8 mouse cellular contexts compared by ENCODE assay signal in the genomic region with DNA sequence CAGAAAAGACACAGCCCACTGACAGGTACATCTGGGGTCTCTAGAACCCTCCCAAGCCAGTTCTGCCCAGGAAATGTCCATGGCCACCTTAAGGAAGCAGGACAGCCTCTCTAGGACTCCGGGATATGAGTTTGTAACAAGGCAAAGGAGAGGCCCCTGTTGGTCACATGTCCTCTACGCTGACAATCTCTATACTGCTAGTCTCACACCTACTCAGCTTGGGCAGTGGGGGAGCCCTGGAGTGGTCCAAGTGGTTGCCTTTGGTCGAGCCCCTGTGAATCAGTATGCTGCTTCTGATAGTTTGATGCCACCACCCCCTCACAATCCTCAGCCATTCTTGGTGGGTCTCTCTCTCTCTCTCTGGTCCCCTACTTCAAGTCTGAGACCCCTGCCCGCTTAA. TPM values are rescaled to one million over a fixed set of nuclear protein-coding genes. Genes with fewer than 3 reads are reported as not detected.
DNase-seq lines count a peak whose midpoint lies in the region; ATAC-seq lines count a peak whose summit lies in the region.
"Had no signal": no experiment of that assay in that cellular context is flagged by ENCODE, and none has a peak within 500 bp of the region (broad histone marks: within the 10 kb centered on the region; RNA-seq: fewer than 3 reads in every experiment).

No protein-coding gene starts in this region.

- H3K36me3 ChIP-seq in lung, embryonic 16.5 days (ENCODE audit: control insufficient read depth, insufficient read depth, low read length): no peaks in the 10 kb centered on the region
- H3K36me3 ChIP-seq in forebrain, embryonic 10.5 days (replicated peaks): no peaks in the 10 kb centered on the region
- no peaks in the 10 kb centered on the region for H3K36me3 ChIP-seq in intestine, embryonic 16.5 days (ENCODE audit: control insufficient read depth, insufficient read depth, low read length)
- no peaks in the 10 kb centered on the region for H3K36me3 ChIP-seq in neural tube, embryonic 14.5 days (ENCODE audit: control insufficient read depth, insufficient read depth, low read length)

- peak overlapping the region; percentile 84 for H3K27ac ChIP-seq in lung, embryonic 16.5 days (ENCODE audit: low read length)
- H3K27ac ChIP-seq in forebrain, embryonic 10.5 days: peak overlapping the region; percentile 97
- peak overlapping the region; percentile 83 for H3K27ac ChIP-seq in intestine, embryonic 16.5 days (ENCODE audit: low read length)
- peak overlapping the region; percentile 65 for H3K27ac ChIP-seq in neural tube, embryonic 14.5 days (ENCODE audit: low read depth, low read length)

- H3K4me1 ChIP-seq in lung, embryonic 16.5 days (replicated peaks; ENCODE audit: control insufficient read depth, insufficient read depth, low read length): peaks cover 33% of the 10 kb centered on the region
- H3K4me1 ChIP-seq in forebrain, embryonic 10.5 days: peaks cover 95% of the 10 kb centered on the region
- H3K4me1 ChIP-seq in intestine, embryonic 16.5 days (ENCODE audit: control insufficient read depth, insufficient read depth, low read length): peaks cover 51% of the 10 kb centered on the region
- peaks cover 13% of the 10 kb centered on the region for H3K4me1 ChIP-seq in neural tube, embryonic 14.5 days (ENCODE audit: control insufficient read depth, insufficient read depth, low read length)

- H3K9me3 ChIP-seq in lung, embryonic 16.5 days (ENCODE audit: control insufficient read depth, low read length): no peaks in the 10 kb centered on the region
- H3K9me3 ChIP-seq in forebrain, embryonic 10.5 days: no peaks in the 10 kb centered on the region
- no peaks in the 10 kb centered on the region for H3K9me3 ChIP-seq in intestine, embryonic 16.5 days (ENCODE audit: control insufficient read depth, low read length)
- H3K9me3 ChIP-seq in neural tube, embryonic 14.5 days (ENCODE audit: control insufficient read depth, low read length): no peaks in the 10 kb centered on the region

- no peak for DNase-seq in lung, postnatal 25 days (ENCODE audit: low spot score)
- DNase-seq in forebrain, embryonic 10.5 days (ENCODE audit: extremely low spot score, low spot score): no peak
- DNase-seq in adrenal gland, postnatal 4 days (ENCODE audit: low spot score in 2 of 2): no peak
- DNase-seq in left cerebral cortex, adult 18-20 months (ENCODE audit: low spot score in 2 of 2): no peak

- H3K4me2 ChIP-seq in lung, embryonic 16.5 days (ENCODE audit: low read depth, low read length): peak overlapping the region; percentile 82
- peak overlapping the region; percentile 90 for H3K4me2 ChIP-seq in intestine, embryonic 16.5 days (ENCODE audit: low read depth, low read length)
- H3K4me2 ChIP-seq in neural tube, embryonic 14.5 days (ENCODE audit: low read depth, low read length): peak overlapping the region; percentile 84

- WGBS in lung, embryonic 16.5 days: 13% methylated on average over 4 of the region's 4 CpGs
- WGBS in forebrain, embryonic 10.5 days: 26% methylated on average over 4 of the region's 4 CpGs
- WGBS in intestine, embryonic 16.5 days: 23% methylated on average over 4 of the region's 4 CpGs
- WGBS in neural tube, embryonic 14.5 days: 19% methylated on average over 4 of the region's 4 CpGs

- no peaks in the 10 kb centered on the region for H3K27me3 ChIP-seq in lung, embryonic 16.5 days (ENCODE audit: control insufficient read depth, insufficient read depth, low read depth, low read length)
- H3K27me3 ChIP-seq in forebrain, embryonic 10.5 days (ENCODE audit: poor library complexity, severe bottlenecking): peaks cover 12% of the 10 kb centered on the region; the same call in 1 of the 2 replicates
- H3K27me3 ChIP-seq in intestine, embryonic 16.5 days (replicated peaks; ENCODE audit: control insufficient read depth, insufficient read depth, low read length): 0 out of 2 replicates have a peak, but pooled peaks cover 3% of the 10 kb centered on the region
- H3K27me3 ChIP-seq in neural tube, embryonic 14.5 days (ENCODE audit: control insufficient read depth, insufficient read depth, low read length): no peaks in the 10 kb centered on the region

- H3K9ac ChIP-seq in lung, embryonic 16.5 days (ENCODE audit: low read length): peak overlapping the region; percentile 71
- peak overlapping the region; percentile 72 for H3K9ac ChIP-seq in intestine, embryonic 16.5 days (ENCODE audit: low read depth, low read length)
- H3K9ac ChIP-seq in neural tube, embryonic 14.5 days (replicated peaks; ENCODE audit: low read depth, low read length): peak overlapping the region; percentile 68

- ATAC-seq in lung, embryonic 16.5 days (ENCODE audit: low read depth): peak; percentile 16; the same call in 1 of the 2 replicates
- ATAC-seq in intestine, embryonic 16.5 days: peak; percentile 62
- peak; percentile 47 for ATAC-seq in neural tube, embryonic 14.5 days (ENCODE audit: low read depth)

- peak overlapping the region; percentile 54 for H3K4me3 ChIP-seq in lung, embryonic 16.5 days (ENCODE audit: low read length)
- peak overlapping the region; percentile 54 for H3K4me3 ChIP-seq in forebrain, embryonic 10.5 days
- peak overlapping the region; percentile 54 for H3K4me3 ChIP-seq in intestine, embryonic 16.5 days (ENCODE audit: low read length)
- peak overlapping the region; percentile 44 for H3K4me3 ChIP-seq in neural tube, embryonic 14.5 days (ENCODE audit: low read depth, low read length)

RNA-seq across cellular contexts. Expression of a gene that starts 13.1 kb away (rescaled TPM):
- 9.8 and 10.0 TPM in 2 replicates for polyA plus RNA-seq in lung, embryonic 16.5 days (2015; fragmentation: Nextera tagmentation; extraction: Ambion mirVana)
- 37.4 and 40.7 TPM in 2 replicates for polyA plus RNA-seq in forebrain, embryonic 10.5 days (2016; fragmentation: Nextera tagmentation; extraction: Ambion mirVana)
- polyA plus RNA-seq in intestine, embryonic 16.5 days (2015; fragmentation: Nextera tagmentation; extraction: Ambion mirVana): 11.0 and 14.4 TPM in 2 replicates
- 10.7 and 15.1 TPM in 2 replicates for polyA plus RNA-seq in neural tube, embryonic 14.5 days (2014; fragmentation: Nextera tagmentation; extraction: Ambion mirVana)
- 10 to 100 TPM; 10.2 to 18.4 TPM for total RNA-seq in adrenal gland, postnatal 4 days (2021)
- total RNA-seq in left cerebral cortex, adult 18-20 months (2021): 10 to 100 TPM; 19.2 to 23.9 TPM

RNA-seq across cellular contexts. Expression of a gene that starts 29.2 kb away (rescaled TPM):
- polyA plus RNA-seq in lung, embryonic 16.5 days (2015; fragmentation: Nextera tagmentation; extraction: Ambion mirVana): 10.0 and 12.5 TPM in 2 replicates
- 1.3 and 1.5 TPM in 2 replicates for polyA plus RNA-seq in forebrain, embryonic 10.5 days (2016; fragmentation: Nextera tagmentation; extraction: Ambion mirVana)
- 23.0 and 23.4 TPM in 2 replicates for polyA plus RNA-seq in intestine, embryonic 16.5 days (2015; fragmentation: Nextera tagmentation; extraction: Ambion mirVana)
- polyA plus RNA-seq in neural tube, embryonic 14.5 days (2014; fragmentation: Nextera tagmentation; extraction: Ambion mirVana): 0.88 and 1.4 TPM in 2 replicates
- 10 to 100 TPM; 23.1 to 24.3 TPM for total RNA-seq in adrenal gland, postnatal 4 days (2021)
- total RNA-seq in left cerebral cortex, adult 18-20 months (2021): 1 to 10 TPM; 2.2 to 2.5 TPM

RNA-seq across cellular contexts. Expression of a gene that starts 43.8 kb away (rescaled TPM):
- polyA plus RNA-seq in lung, embryonic 16.5 days (2015; fragmentation: Nextera tagmentation; extraction: Ambion mirVana): 112 and 113 TPM in 2 replicates
- polyA plus RNA-seq in forebrain, embryonic 10.5 days (2016; fragmentation: Nextera tagmentation; extraction: Ambion mirVana): 128 and 130 TPM in 2 replicates
- polyA plus RNA-seq in intestine, embryonic 16.5 days (2015; fragmentation: Nextera tagmentation; extraction: Ambion mirVana): 99.9 and 102 TPM in 2 replicates
- polyA plus RNA-seq in neural tube, embryonic 14.5 days (2014; fragmentation: Nextera tagmentation; extraction: Ambion mirVana): 74.7 and 86.2 TPM in 2 replicates
- total RNA-seq in adrenal gland, postnatal 4 days (2021): 10 to 100 TPM; 64.8 to 65.8 TPM
- 10 to 100 TPM; 62.1 to 68.6 TPM for total RNA-seq in left cerebral cortex, adult 18-20 months (2021)

RNA-seq across cellular contexts. Expression of a gene that starts 47.0 kb away (rescaled TPM):
- 0.15 TPM in 1 of 2 replicates, not detected in the other for polyA plus RNA-seq in lung, embryonic 16.5 days (2015; fragmentation: Nextera tagmentation; extraction: Ambion mirVana)
- not detected in 2 replicates for polyA plus RNA-seq in forebrain, embryonic 10.5 days (2016; fragmentation: Nextera tagmentation; extraction: Ambion mirVana)
- not detected in 2 replicates for polyA plus RNA-seq in intestine, embryonic 16.5 days (2015; fragmentation: Nextera tagmentation; extraction: Ambion mirVana)
- not detected in 2 replicates for polyA plus RNA-seq in neural tube, embryonic 14.5 days (2014; fragmentation: Nextera tagmentation; extraction: Ambion mirVana)
- total RNA-seq in adrenal gland, postnatal 4 days (2021): not detected
- total RNA-seq in left cerebral cortex, adult 18-20 months (2021): under 1 TPM; 0.37 to 0.40 TPM
- polyA plus RNA-seq: large intestine, adult 2 months had no signal

RNA-seq across cellular contexts. Expression of a gene that starts 51.1 kb away (rescaled TPM):
- polyA plus RNA-seq in lung, embryonic 16.5 days (2015; fragmentation: Nextera tagmentation; extraction: Ambion mirVana): 0.68 TPM in 1 of 2 replicates, not detected in the other
- polyA plus RNA-seq in forebrain, embryonic 10.5 days (2016; fragmentation: Nextera tagmentation; extraction: Ambion mirVana): 0.67 and 0.80 TPM in 2 replicates
- 0.12 and 0.62 TPM in 2 replicates for polyA plus RNA-seq in intestine, embryonic 16.5 days (2015; fragmentation: Nextera tagmentation; extraction: Ambion mirVana)
- 0.91 TPM in 1 of 2 replicates, not detected in the other for polyA plus RNA-seq in neural tube, embryonic 14.5 days (2014; fragmentation: Nextera tagmentation; extraction: Ambion mirVana)
- total RNA-seq in adrenal gland, postnatal 4 days (2021): under 1 TPM; 0.45 to 0.68 TPM
- not detected for total RNA-seq in left cerebral cortex, adult 18-20 months (2021)
- polyA plus RNA-seq: large intestine, adult 2 months had no signal
